Mouse (Mus musculus) neural tube, embryonic 13.5 days (tissue): ENCODE results near the gene Trrap. TPM values are rescaled to one million over a fixed set of nuclear protein-coding genes. Genes with fewer than 3 reads are reported as not detected.

Source experiments
- ATAC-seq: fragments of 200-750 bp; cut with Nextera tagmentation; 2 replicates; pipeline ENCODE4 v1.8.0; 2017; ENCODE audit warnings: low read depth, mild to moderate bottlenecking, moderate TSS enrichment, moderate library complexity
- H3K27ac ChIP-seq: fragments of 300-500 bp; sonication (generic); replicated peaks from 2 replicates; pipeline ENCODE4 v1.5.1; 2015; ENCODE audit warnings: moderate library complexity, mild to moderate bottlenecking, inconsistent platforms
- H3K27me3 ChIP-seq: fragments of 300-500 bp; sonication (generic); 2 replicates; pipeline ENCODE4 v1.6.1; 2015; ENCODE audit warnings: mild to moderate bottlenecking, inconsistent platforms
- H3K36me3 ChIP-seq: fragments of 300-500 bp; sonication (generic); 2 replicates; pipeline ENCODE4 v1.6.1; 2015; ENCODE audit warnings: mild to moderate bottlenecking, inconsistent platforms
- H3K4me1 ChIP-seq: fragments of 300-500 bp; sonication (generic); replicated peaks from 2 replicates; pipeline ENCODE4 v1.6.1; 2015; ENCODE audit warnings: inconsistent platforms
- H3K4me2 ChIP-seq: fragments of 300-500 bp; sonication (generic); 2 replicates; pipeline ENCODE4 v1.6.1; 2015; ENCODE audit warnings: inconsistent platforms, mild to moderate bottlenecking, moderate library complexity
- H3K4me3 ChIP-seq: fragments of 300-500 bp; sonication (generic); 2 replicates; pipeline ENCODE4 v1.5.1; 2015; ENCODE audit warnings: mild to moderate bottlenecking, inconsistent platforms
- H3K9ac ChIP-seq: fragments of 300-500 bp; sonication (generic); 2 replicates; pipeline ENCODE4 v1.6.1; 2015; ENCODE audit warnings: moderate library complexity, mild to moderate bottlenecking, inconsistent platforms
- H3K9me3 ChIP-seq: fragments of 300-500 bp; sonication (generic); 2 replicates; pipeline ENCODE4 v1.6.1; 2016; ENCODE audit warnings: inconsistent platforms
- WGBS: fragments of 180-500 bp; shearing (Covaris S2); methylation state at CpG from one replicate; pipeline ENCODE4 v1.1.7; 2015; 5-methylcytosine and 5-hydroxymethylcytosine counted together
- polyA plus RNA-seq: library from polyadenylated mRNA; unstranded; fragments of >200 nt; fragmentation: Nextera tagmentation; extraction: Ambion mirVana; gene quantifications from 2 replicates; pipeline ENCODE4 v1.2.1, GENCODE M21; 2015

The Trrap gene
- polyA plus RNA-seq, 1 experiment from 2014 or later = 72.1 TPM

DNA sequence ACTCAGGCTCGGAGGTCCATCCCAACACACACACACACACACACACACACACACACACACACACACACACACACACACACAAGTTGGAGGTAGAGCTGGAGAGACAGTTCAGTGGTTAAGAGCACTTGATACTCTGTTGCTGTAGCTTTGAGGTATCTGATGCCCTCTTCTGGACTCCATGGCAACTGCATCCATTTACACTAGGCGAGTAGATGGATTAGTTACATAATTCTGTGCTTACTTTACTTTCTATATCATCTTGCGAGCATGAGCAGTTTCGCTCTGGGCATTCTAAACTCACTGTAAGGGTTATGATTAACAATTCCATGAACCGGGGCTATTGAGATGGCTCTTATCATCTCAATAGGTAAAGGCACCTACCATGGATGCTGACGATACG, 14.5 kb upstream of the Trrap start:
- Histone ChIP-seq H3K9me3 (no peaks in the 10 kb centered on the region), H3K9ac (no peak overlapping the region), H3K4me1 (peaks cover 6% of the 10 kb centered on the region), H3K36me3 (peaks cover 43% of the 10 kb centered on the region), H3K27me3 (no peaks in the 10 kb centered on the region), H3K4me2 (no peak overlapping the region), H3K27ac (no peak overlapping the region), H3K4me3 (no peak overlapping the region)
- ATAC-seq = no peak
- 75% methylated on average over 7 of the region's 7 CpGs for WGBS

DNA sequence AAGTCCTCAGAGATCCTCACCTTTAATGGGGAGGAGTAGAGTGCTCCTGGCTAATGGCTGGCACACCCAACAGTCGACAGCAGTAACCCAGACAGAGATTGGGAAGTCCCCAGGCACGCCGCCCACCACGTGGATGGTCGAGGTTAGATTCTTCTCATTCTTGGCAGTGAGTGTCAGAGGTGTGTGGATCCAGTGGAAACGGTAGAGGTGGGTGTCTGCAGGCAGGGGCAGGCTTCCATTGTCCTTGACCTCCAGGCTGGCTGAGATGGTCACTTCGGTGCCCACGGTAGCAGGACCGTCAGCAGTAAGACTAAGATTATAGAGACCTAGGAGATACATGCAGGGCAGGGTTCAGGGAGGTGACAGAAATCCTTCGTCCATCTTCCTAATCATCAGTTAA, 12.3 kb upstream of the Trrap start:
- no peaks in the 10 kb centered on the region for H3K9me3 ChIP-seq
- H3K4me3 ChIP-seq = no peak overlapping the region
- H3K27me3 ChIP-seq = no peaks in the 10 kb centered on the region
- H3K4me2 ChIP-seq = no peak overlapping the region
- peaks cover 22% of the 10 kb centered on the region for H3K36me3 ChIP-seq
- no peak overlapping the region for H3K27ac ChIP-seq
- ATAC-seq = no peak
- WGBS = 80% methylated on average over 10 of the region's 10 CpGs
- peaks cover 28% of the 10 kb centered on the region for H3K4me1 ChIP-seq
- no peak overlapping the region for H3K9ac ChIP-seq

DNA sequence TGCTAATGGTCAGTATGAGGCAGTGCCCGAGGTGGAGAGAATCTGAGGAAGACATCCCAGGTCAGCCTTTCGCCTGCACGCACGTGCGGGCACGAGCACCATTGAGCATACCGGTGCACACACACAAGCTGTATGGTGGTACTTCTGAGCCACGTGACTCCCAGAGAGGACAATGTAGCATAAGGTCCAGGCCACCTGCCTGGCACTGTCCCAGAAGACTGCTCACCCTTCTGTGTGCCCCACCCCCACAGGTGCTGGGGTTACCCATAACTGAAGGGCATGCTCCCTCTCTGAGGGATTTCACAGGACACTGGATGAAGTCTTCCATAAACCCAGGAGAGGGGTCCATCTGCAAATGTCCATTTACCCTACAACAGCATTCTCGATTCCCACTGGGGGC, 10.1 kb upstream of the Trrap start:
- peaks cover 16% of the 10 kb centered on the region for H3K27me3 ChIP-seq
- ATAC-seq = no peak
- H3K4me2 ChIP-seq = no peak overlapping the region
- no peak overlapping the region for H3K27ac ChIP-seq
- no peaks in the 10 kb centered on the region for H3K9me3 ChIP-seq
- H3K4me1 ChIP-seq = peaks cover 39% of the 10 kb centered on the region
- no peak overlapping the region for H3K9ac ChIP-seq
- WGBS = 90% methylated on average over 9 of the region's 9 CpGs
- H3K4me3 ChIP-seq = no peak overlapping the region
- 0 out of 2 replicates have a peak, but pooled peaks cover 14% of the 10 kb centered on the region for H3K36me3 ChIP-seq

DNA sequence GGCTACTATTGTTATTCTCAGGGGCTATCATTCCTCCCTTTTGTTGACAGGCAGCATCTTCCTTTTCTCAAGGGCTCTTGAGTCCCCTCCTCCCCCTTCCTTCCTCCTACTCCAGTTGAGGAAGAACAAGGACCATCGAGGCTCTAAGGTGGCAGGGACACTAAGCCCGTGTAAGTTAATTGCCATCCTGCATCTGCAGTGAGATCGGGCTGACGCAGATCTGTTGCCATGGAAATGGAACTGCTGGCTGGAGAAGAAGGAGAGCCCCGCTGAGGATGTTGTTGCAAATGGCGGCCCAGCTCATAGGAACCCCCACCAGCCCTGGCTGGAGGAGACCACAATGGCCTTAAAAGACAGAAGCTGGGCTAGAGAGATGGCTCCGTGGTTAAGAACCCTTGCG, 9.1 kb upstream of the Trrap start:
- H3K4me1 ChIP-seq = peaks cover 39% of the 10 kb centered on the region
- H3K27me3 ChIP-seq = peaks cover 20% of the 10 kb centered on the region
- H3K9ac ChIP-seq = peak overlapping the region; percentile 27
- H3K36me3 ChIP-seq = 0 out of 2 replicates have a peak, but pooled peaks cover 14% of the 10 kb centered on the region
- H3K4me3 ChIP-seq = peak overlapping the region; percentile 7; the same call in 1 of the 2 replicates
- H3K9me3 ChIP-seq = no peaks in the 10 kb centered on the region
- 0 out of 2 replicates have a peak, but pooled peaks have one; percentile 16 for ATAC-seq
- WGBS = 8% methylated on average over 8 of the region's 8 CpGs
- H3K27ac ChIP-seq = peak overlapping the region; percentile 81
- peak overlapping the region; percentile 61 for H3K4me2 ChIP-seq

DNA sequence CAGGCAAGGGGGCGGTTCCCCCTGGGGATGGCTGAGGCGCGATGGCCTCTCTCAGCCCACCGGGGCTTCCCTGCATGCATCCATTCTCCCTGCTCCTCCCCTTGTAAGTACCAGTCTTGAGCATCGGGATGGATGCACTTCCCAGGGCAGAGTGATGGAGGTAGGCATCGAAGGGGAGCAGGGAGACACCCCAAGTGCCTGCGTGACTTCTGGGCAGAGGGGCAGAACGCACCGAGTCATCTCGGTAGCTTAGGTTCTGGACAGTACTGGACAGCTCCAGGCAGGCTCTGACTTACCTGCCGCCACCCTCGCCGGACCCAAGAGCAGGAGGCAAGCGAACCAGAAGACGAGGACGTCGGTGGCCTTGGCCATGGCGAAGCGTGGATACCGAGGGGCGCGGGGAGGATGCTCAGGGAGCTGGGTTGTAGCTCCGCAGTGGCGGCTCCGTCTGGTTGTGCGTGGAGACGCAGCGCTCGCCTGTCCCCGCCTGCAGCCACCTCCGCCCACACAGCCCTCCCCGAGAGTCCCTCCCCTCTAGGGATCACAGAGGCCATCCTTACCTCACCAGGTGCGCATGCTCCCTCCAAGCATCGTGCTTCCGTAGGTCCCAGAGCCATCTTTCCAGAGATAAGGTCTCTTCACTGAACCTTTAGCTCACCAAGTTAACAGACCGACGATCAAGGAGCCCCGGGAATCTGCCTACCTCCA, 6.2 kb upstream of the Trrap start, which contains the start of gene Tmem130:
Tmem130 (minus strand) TSS at position 658 of the 708 bp plus-strand sequence.
- Histone ChIP-seq H3K36me3 (no peaks in the 10 kb centered on the region), H3K4me3 (peak within 1 kb of the TSS; percentile 56), H3K27me3 (peaks cover 20% of the 10 kb centered on the region), H3K4me2 (peak within 1 kb of the TSS; percentile 61), H3K9ac (peak within 1 kb of the TSS; percentile 85), H3K4me1 (peaks cover 39% of the 10 kb centered on the region), H3K27ac (peak within 1 kb of the TSS; percentile 89), H3K9me3 (no peaks in the 10 kb centered on the region)
- ATAC-seq = peak; percentile 91
- WGBS = 2% methylated on average over 38 of the region's 38 CpGs

DNA sequence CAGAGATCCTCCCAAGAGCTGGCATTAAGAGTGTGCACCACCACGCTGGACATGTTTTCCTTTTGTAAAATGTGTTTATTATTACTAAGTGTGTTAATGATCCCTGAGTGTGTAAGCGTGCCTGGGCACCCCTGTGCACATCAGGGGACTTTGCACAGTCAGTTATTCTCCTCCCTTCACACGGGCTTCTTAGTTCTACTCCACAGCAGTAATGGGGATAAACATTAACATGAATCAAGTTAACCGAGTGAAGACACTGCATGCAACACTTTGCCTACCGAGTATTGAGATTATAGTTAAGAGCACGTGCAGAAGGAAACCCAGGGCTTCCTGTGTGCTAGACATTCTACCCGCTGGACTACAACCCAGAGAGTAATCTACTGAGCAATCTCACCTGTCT, 1.5 kb upstream of the Trrap start:
- Histone ChIP-seq H3K36me3 (peaks cover 7% of the 10 kb centered on the region), H3K27me3 (peaks cover 16% of the 10 kb centered on the region), H3K4me3 (no peak overlapping the region), H3K9me3 (no peaks in the 10 kb centered on the region), H3K9ac (no peak overlapping the region), H3K4me1 (peaks cover 23% of the 10 kb centered on the region), H3K4me2 (no peak overlapping the region), H3K27ac (no peak overlapping the region)
- no peak for ATAC-seq
- WGBS = 77% methylated on average over 7 of the region's 7 CpGs

DNA sequence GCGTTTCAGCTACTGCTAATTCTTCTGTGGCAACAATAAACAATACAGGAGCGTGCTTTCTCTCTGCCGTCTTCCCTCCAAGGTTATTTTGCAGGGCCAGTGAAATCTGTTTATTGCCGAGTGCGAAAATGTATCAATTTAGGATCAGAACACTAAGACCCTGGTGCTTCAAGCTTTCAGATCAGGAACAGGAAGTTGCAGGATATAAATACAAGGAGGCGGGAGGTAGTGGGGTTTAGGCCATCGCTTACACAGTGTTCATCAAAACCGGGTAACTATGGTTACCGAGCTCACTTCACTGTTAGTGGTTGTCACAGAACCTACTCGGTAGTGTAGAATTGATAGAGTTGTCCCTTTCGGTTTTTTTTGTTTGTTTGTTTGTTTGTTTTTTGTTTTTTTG, 886 bp upstream of the Trrap start:
- peaks cover 18% of the 10 kb centered on the region for H3K4me1 ChIP-seq
- H3K27ac ChIP-seq = no peak overlapping the region
- 86% methylated on average over 11 of the region's 11 CpGs for whole genome bisulfite sequencing
- no peak for ATAC-seq
- H3K36me3 ChIP-seq = peaks cover 13% of the 10 kb centered on the region
- no peaks in the 10 kb centered on the region for H3K9me3 ChIP-seq
- H3K9ac ChIP-seq = no peak overlapping the region
- H3K27me3 ChIP-seq = peaks cover 11% of the 10 kb centered on the region
- H3K4me2 ChIP-seq = no peak overlapping the region
- H3K4me3 ChIP-seq = no peak overlapping the region

DNA sequence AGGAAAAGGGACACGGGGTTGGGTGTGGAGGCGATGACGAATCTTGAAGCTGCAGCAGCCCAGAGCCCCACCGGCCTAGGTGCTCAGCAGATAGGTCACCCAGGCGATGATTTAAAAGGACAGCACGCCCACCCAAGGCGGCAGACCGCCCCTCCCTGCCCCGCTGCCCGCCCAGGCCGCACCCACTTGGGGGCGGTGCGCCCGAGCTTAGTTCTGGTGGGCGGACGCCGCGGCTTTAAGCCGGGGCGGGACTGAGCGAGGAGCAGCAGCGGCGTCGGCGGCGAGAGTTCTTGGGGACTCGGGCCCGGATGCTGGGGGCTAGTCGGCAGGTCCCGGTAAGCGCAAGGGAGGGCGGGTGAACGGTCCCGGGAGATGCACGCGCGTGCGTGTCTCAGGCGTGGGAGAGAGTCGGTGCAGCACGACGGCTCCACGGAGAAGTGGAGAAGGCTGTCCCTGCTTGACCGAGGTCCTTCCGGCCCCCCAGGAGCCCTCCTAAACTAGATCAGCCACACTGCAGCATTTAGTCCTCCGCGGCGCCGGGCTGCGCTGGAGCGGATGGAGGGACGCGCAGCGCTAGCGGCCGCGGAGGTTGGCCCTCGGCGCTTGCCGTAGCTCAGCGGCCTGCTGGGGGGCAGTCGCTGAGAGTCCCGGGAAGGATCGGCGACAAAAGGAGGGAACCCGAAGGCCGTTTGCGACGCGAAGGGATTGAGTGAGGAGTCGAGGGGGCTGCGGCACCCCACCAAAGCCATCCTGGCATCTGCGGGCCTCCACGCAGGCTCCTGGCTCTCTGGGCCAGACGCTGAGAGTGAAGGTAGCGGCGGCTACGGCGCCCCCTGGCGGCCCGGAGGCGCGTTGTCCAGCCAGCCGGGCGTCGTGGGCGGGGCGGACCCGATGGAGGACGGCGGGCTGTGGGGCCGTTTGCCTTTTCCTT, 644 bp downstream of the Trrap start:
- Histone ChIP-seq H3K4me3 (peak overlapping the region; percentile 86), H3K27ac (peak overlapping the region; percentile 97), H3K4me1 (peaks cover 16% of the 10 kb centered on the region), H3K9ac (peak overlapping the region; percentile 95), H3K4me2 (peak overlapping the region; percentile 74), H3K9me3 (no peaks in the 10 kb centered on the region), H3K27me3 (no peaks in the 10 kb centered on the region), H3K36me3 (peaks cover 27% of the 10 kb centered on the region)
- ATAC-seq = peak; percentile 91
- WGBS = under 1% methylated on average over 92 of the region's 92 CpGs

DNA sequence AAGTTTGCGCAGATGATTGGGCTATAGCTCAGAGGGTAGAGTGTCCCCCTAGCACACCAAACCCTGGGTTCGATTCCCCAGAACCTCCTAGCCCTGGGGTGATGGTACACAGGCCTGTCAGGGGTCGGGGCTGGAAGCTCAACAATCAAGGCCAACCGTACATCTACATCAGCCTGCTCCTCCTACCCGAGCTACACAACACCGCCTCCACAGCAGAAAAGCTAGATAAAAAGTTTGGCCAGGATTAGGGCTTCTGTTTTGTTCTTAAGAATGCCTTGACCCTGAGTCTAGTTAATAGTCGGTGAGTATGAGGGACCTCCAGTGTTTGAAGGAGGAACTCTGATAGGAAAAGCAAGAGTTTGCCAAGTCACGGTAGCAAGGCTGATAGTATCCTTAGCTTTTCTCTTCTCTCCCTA, 1.5 kb downstream of the Trrap start:
- ATAC-seq = peak; percentile 23; the same call in 1 of the 2 replicates
- H3K4me1 ChIP-seq = peaks cover 16% of the 10 kb centered on the region
- WGBS = 41% methylated on average over 8 of the region's 8 CpGs
- H3K9ac ChIP-seq = peak overlapping the region; percentile 95
- peak overlapping the region; percentile 97; the same call in 1 of the 2 replicates for H3K27ac ChIP-seq
- H3K9me3 ChIP-seq = no peaks in the 10 kb centered on the region
- H3K4me2 ChIP-seq = peak overlapping the region; percentile 74
- peaks cover 36% of the 10 kb centered on the region for H3K36me3 ChIP-seq
- no peaks in the 10 kb centered on the region for H3K27me3 ChIP-seq
- peak overlapping the region; percentile 86 for H3K4me3 ChIP-seq

- H3K36me3 ChIP-seq = peaks cover 76% of the 10 kb centered on the region
- peaks cover 16% of the 10 kb centered on the region for H3K4me1 ChIP-seq
- WGBS = 92% methylated on average over 6 of the region's 6 CpGs
- H3K9me3 ChIP-seq = no peaks in the 10 kb centered on the region
- H3K9ac ChIP-seq = no peak overlapping the region
- no peak overlapping the region for H3K27ac ChIP-seq
- ATAC-seq = no peak
- no peak overlapping the region for H3K4me2 ChIP-seq
- no peak overlapping the region for H3K4me3 ChIP-seq
- no peaks in the 10 kb centered on the region for H3K27me3 ChIP-seq
Observed at GRCm38 (mm10) chr5:144773231-144773630, 5.7 kb downstream of the Trrap start.

- Histone ChIP-seq H3K27me3 (no peaks in the 10 kb centered on the region), H3K9me3 (no peaks in the 10 kb centered on the region), H3K36me3 (peaks cover 95% of the 10 kb centered on the region), H3K4me1 (no peaks in the 10 kb centered on the region), H3K4me3 (no peak overlapping the region), H3K4me2 (no peak overlapping the region), H3K9ac (no peak overlapping the region), H3K27ac (no peak overlapping the region)
- WGBS = 83% methylated on average over 8 of the region's 8 CpGs
- no peak for ATAC-seq
Observed at GRCm38 (mm10) chr5:144780654-144781053, 13.1 kb downstream of the Trrap start.

- Histone ChIP-seq H3K4me1 (no peaks in the 10 kb centered on the region), H3K27me3 (no peaks in the 10 kb centered on the region), H3K4me2 (no peak overlapping the region), H3K36me3 (peaks cover 98% of the 10 kb centered on the region), H3K27ac (no peak overlapping the region), H3K9me3 (no peaks in the 10 kb centered on the region), H3K4me3 (no peak overlapping the region), H3K9ac (no peak overlapping the region)
- WGBS = 93% methylated on average over 18 of the region's 18 CpGs
- ATAC-seq = no peak
Observed at GRCm38 (mm10) chr5:144786464-144786863, 18.9 kb downstream of the Trrap start.
